Mouse (Mus musculus): ENCODE measurements around the gene Ttc28. TPM values are rescaled to one million over a fixed set of nuclear protein-coding genes. Genes with fewer than 3 reads are reported as not detected.

Gene Ttc28
- total RNA-seq, 1 experiment from 2014 or later, result 6.3 TPM

GRCm38 (mm10) chr5:111138239-111138833, 258.7 kb downstream of the Ttc28 start:
- ATAC-seq (ENCODE audit: extremely low read depth, insufficient number of reproducible peaks, low FRiP score, poor library complexity, severe bottlenecking), result no peak

GRCm38 (mm10) chr5:111138927-111139565, 259.4 kb downstream of the Ttc28 start:
- ATAC-seq (ENCODE audit: extremely low read depth, insufficient number of reproducible peaks, low FRiP score, poor library complexity, severe bottlenecking), result no peak

GRCm38 (mm10) chr5:111139622-111140021, 260.0 kb downstream of the Ttc28 start:
- no peak for ATAC-seq (ENCODE audit: extremely low read depth, insufficient number of reproducible peaks, low FRiP score, poor library complexity, severe bottlenecking)

GRCm38 (mm10) chr5:111141139-111141885, 261.7 kb downstream of the Ttc28 start:
- ATAC-seq (ENCODE audit: extremely low read depth, insufficient number of reproducible peaks, low FRiP score, poor library complexity, severe bottlenecking), result peak; percentile 20; the same call in 1 of the 2 replicates

- peak; percentile 67; the same call in 1 of the 2 replicates for ATAC-seq (ENCODE audit: extremely low read depth, insufficient number of reproducible peaks, low FRiP score, poor library complexity, severe bottlenecking)
These were observed 263.2 kb downstream of the Ttc28 start for GRCm38 (mm10) chr5:111142837-111143236.

GRCm38 (mm10) chr5:111144411-111144810, 264.8 kb downstream of the Ttc28 start:
- no peak for ATAC-seq (ENCODE audit: extremely low read depth, insufficient number of reproducible peaks, low FRiP score, poor library complexity, severe bottlenecking)

GRCm38 (mm10) chr5:111150581-111150980, 271.0 kb downstream of the Ttc28 start:
- ATAC-seq (ENCODE audit: extremely low read depth, insufficient number of reproducible peaks, low FRiP score, poor library complexity, severe bottlenecking), result no peak

GRCm38 (mm10) chr5:111151882-111152759, 272.5 kb downstream of the Ttc28 start:
- ATAC-seq (ENCODE audit: extremely low read depth, insufficient number of reproducible peaks, low FRiP score, poor library complexity, severe bottlenecking), result no peak

GRCm38 (mm10) chr5:111154586-111154985, 275.0 kb downstream of the Ttc28 start:
- ATAC-seq (ENCODE audit: extremely low read depth, insufficient number of reproducible peaks, low FRiP score, poor library complexity, severe bottlenecking), result no peak

- no peak for ATAC-seq (ENCODE audit: extremely low read depth, insufficient number of reproducible peaks, low FRiP score, poor library complexity, severe bottlenecking)
These were observed 275.7 kb downstream of the Ttc28 start for GRCm38 (mm10) chr5:111155271-111155670.

- no peak for ATAC-seq (ENCODE audit: extremely low read depth, insufficient number of reproducible peaks, low FRiP score, poor library complexity, severe bottlenecking)
These were observed 276.3 kb downstream of the Ttc28 start for GRCm38 (mm10) chr5:111155928-111156327.

GRCm38 (mm10) chr5:111158266-111158665, 278.7 kb downstream of the Ttc28 start:
- ATAC-seq (ENCODE audit: extremely low read depth, insufficient number of reproducible peaks, low FRiP score, poor library complexity, severe bottlenecking), result no peak

- ATAC-seq (ENCODE audit: extremely low read depth, insufficient number of reproducible peaks, low FRiP score, poor library complexity, severe bottlenecking), result peak; percentile 53
These were observed 280.2 kb downstream of the Ttc28 start for GRCm38 (mm10) chr5:111159628-111160321.

GRCm38 (mm10) chr5:111161146-111161930, 281.7 kb downstream of the Ttc28 start:
- no peak for ATAC-seq (ENCODE audit: extremely low read depth, insufficient number of reproducible peaks, low FRiP score, poor library complexity, severe bottlenecking)

GRCm38 (mm10) chr5:111162857-111163256, 283.3 kb downstream of the Ttc28 start:
- no peak for ATAC-seq (ENCODE audit: extremely low read depth, insufficient number of reproducible peaks, low FRiP score, poor library complexity, severe bottlenecking)

- ATAC-seq (ENCODE audit: extremely low read depth, insufficient number of reproducible peaks, low FRiP score, poor library complexity, severe bottlenecking), result no peak
These were observed 283.8 kb downstream of the Ttc28 start for GRCm38 (mm10) chr5:111163377-111163776.

- ATAC-seq (ENCODE audit: extremely low read depth, insufficient number of reproducible peaks, low FRiP score, poor library complexity, severe bottlenecking), result no peak
These were observed 284.8 kb downstream of the Ttc28 start for GRCm38 (mm10) chr5:111164348-111164920.
